Mouse (Mus musculus) kidney, postnatal 10 days (tissue): ENCODE data around the gene Hist2h2bb.
"Not testable (repeated sequence)": the region's sequence is repeated elsewhere in the genome, so short reads cannot be mapped to it uniquely, and the experiment has no call there.

Source experiments
- DNase-seq: peaks from one replicate; pipeline ENCODE4 v3.0.0; 2021; ENCODE audit warnings: mixed read lengths

Gene Hist2h2bb

GRCm38 (mm10) chr3:96239949-96240798, 29.4 kb upstream of the Hist2h2bb start, which contains the start of gene Hist2h2aa2:
Gene Hist2h2aa2, minus strand, starts transcription at chr3:96240276.
- DNase-seq: peak; percentile 96

GRCm38 (mm10) chr3:96240799-96241197, 28.8 kb upstream of the Hist2h2bb start:
- no peak for DNase-seq

- DNase-seq: no peak
These were observed 25.5 kb upstream of the Hist2h2bb start for GRCm38 (mm10) chr3:96243921-96244572.

GRCm38 (mm10) chr3:96245003-96245886, 24.3 kb upstream of the Hist2h2bb start, which contains the start of gene Hist2h2aa1:
Gene Hist2h2aa1, plus strand, starts transcription at chr3:96245497.
- peak; percentile 89 for DNase-seq

GRCm38 (mm10) chr3:96246018-96246417, 23.5 kb upstream of the Hist2h2bb start:
- not testable (repeated sequence) for DNase-seq

GRCm38 (mm10) chr3:96246427-96246856, 23.1 kb upstream of the Hist2h2bb start, which contains the start of gene Hist2h3c1:
Gene Hist2h3c1, plus strand, starts transcription at chr3:96246685.
- not testable (repeated sequence) for DNase-seq

GRCm38 (mm10) chr3:96247356-96248140, 22.0 kb upstream of the Hist2h2bb start:
- no peak for DNase-seq

- DNase-seq: no peak
These were observed 21.2 kb upstream of the Hist2h2bb start for GRCm38 (mm10) chr3:96248141-96249033.

- no peak for DNase-seq
These were observed 20.6 kb upstream of the Hist2h2bb start for GRCm38 (mm10) chr3:96249034-96249345.

GRCm38 (mm10) chr3:96250890-96251289, 18.7 kb upstream of the Hist2h2bb start:
- no peak for DNase-seq

GRCm38 (mm10) chr3:96251787-96252186, 17.8 kb upstream of the Hist2h2bb start:
- DNase-seq: no peak

- no peak for DNase-seq
These were observed 14.7 kb upstream of the Hist2h2bb start for GRCm38 (mm10) chr3:96254683-96255355.

GRCm38 (mm10) chr3:96255926-96256593, 13.5 kb upstream of the Hist2h2bb start:
- DNase-seq: no peak

- DNase-seq: no peak
These were observed 12.4 kb upstream of the Hist2h2bb start for GRCm38 (mm10) chr3:96257190-96257589.

- DNase-seq: no peak
These were observed 9.3 kb upstream of the Hist2h2bb start for GRCm38 (mm10) chr3:96260220-96260619.

- DNase-seq: no peak
These were observed 7.9 kb upstream of the Hist2h2bb start for GRCm38 (mm10) chr3:96261623-96262022.

GRCm38 (mm10) chr3:96262216-96262875, 7.2 kb upstream of the Hist2h2bb start:
- peak; percentile 86 for DNase-seq

- DNase-seq: peak; percentile 95
These were observed 6.5 kb upstream of the Hist2h2bb start, which contains the start of gene Hist2h4 for GRCm38 (mm10) chr3:96262979-96263550. Gene Hist2h4, minus strand, starts transcription at chr3:96263311.
